In genomic region chr11:96604306-96604705, GRCm38 (mm10) we compare ENCODE assay signal across 16 mouse cellular contexts.
A peak's percentile ranks its signal among the peaks of the same experiment; 100 is the strongest.
DNase-seq lines count a peak whose midpoint lies in the region; ATAC-seq and TF ChIP-seq lines count a peak whose summit lies in the region.
"Had no signal": no experiment of that assay in that cellular context is flagged by ENCODE, and none has a peak within 500 bp of the region (broad histone marks: within the 10 kb centered on the region; RNA-seq: fewer than 3 reads in every experiment).

No protein-coding gene starts in this region.

- no peak overlapping the region for H3K4me3 ChIP-seq in kidney, adult 2 months (ENCODE audit: insufficient read depth, low read depth, low read length)
- no peak overlapping the region for H3K4me3 ChIP-seq in lung, embryonic 15.5 days
- no peak overlapping the region for H3K4me3 ChIP-seq in heart, embryonic 16.5 days (ENCODE audit: low read length)
- no peak overlapping the region for H3K4me3 ChIP-seq in stomach, embryonic 14.5 days (ENCODE audit: low read depth, low read length)
- H3K4me3 ChIP-seq: embryonic facial prominence, embryonic 15.5 days; forebrain, embryonic 12.5 days; midbrain, embryonic 10.5 days had no signal

- DNase-seq in kidney, adult 2 months = no peak
- DNase-seq in kidney, adult 11 months = no peak
- DNase-seq in lung, postnatal 14 days = no peak
- DNase-seq in layer of hippocampus, adult 18-20 months (ENCODE audit: low spot score in 2 of 2) = no peak
- no peak for DNase-seq in left cerebral cortex, adult 8-10 months (ENCODE audit: low spot score in 2 of 2)
- DNase-seq: adrenal gland, postnatal 14 days; cerebellum, adult 2 months; gastrocnemius, postnatal 36 days; thymus, postnatal 36 days had no signal

- no peak for TF ChIP-seq POLR2A in kidney, adult 2 months (IDR thresholded peaks at IDR 0.05; ENCODE audit: low read depth, low read length)

- no peaks in the 10 kb centered on the region for H3K27me3 ChIP-seq in kidney, adult 2 months (replicated peaks; ENCODE audit: control insufficient read depth, insufficient read depth, low read length)
- H3K27me3 ChIP-seq in lung, embryonic 15.5 days = no peaks in the 10 kb centered on the region
- peaks cover 5% of the 10 kb centered on the region; the same call in 1 of the 2 replicates for H3K27me3 ChIP-seq in heart, embryonic 16.5 days (ENCODE audit: control insufficient read depth, insufficient read depth, low read length)
- no peaks in the 10 kb centered on the region for H3K27me3 ChIP-seq in stomach, embryonic 14.5 days (ENCODE audit: control insufficient read depth, insufficient read depth, low read length)
- H3K27me3 ChIP-seq: forebrain, embryonic 12.5 days had no signal

- no peak for ATAC-seq in lung, embryonic 15.5 days (ENCODE audit: borderline replicate concordance, extremely low read depth, low FRiP score, low TSS enrichment)
- ATAC-seq in heart, embryonic 16.5 days (replicated peaks; ENCODE audit: extremely low read depth, insufficient read depth, low FRiP score) = 0 out of 2 replicates have a peak, but pooled peaks have one; percentile 45
- peak; percentile 42; the same call in 1 of the 2 replicates for ATAC-seq in stomach, embryonic 14.5 days (ENCODE audit: insufficient number of reproducible peaks, insufficient read depth, low FRiP score, low read depth)

- H3K36me3 ChIP-seq in kidney, adult 2 months (ENCODE audit: control insufficient read depth, insufficient read depth, low read length) = no peaks in the 10 kb centered on the region
- no peaks in the 10 kb centered on the region for H3K36me3 ChIP-seq in lung, embryonic 15.5 days
- H3K36me3 ChIP-seq in heart, embryonic 16.5 days (ENCODE audit: control insufficient read depth, insufficient read depth) = no peaks in the 10 kb centered on the region
- H3K36me3 ChIP-seq in stomach, embryonic 14.5 days (ENCODE audit: control insufficient read depth, insufficient read depth, low read length) = no peaks in the 10 kb centered on the region
- H3K36me3 ChIP-seq: embryonic facial prominence, embryonic 15.5 days; forebrain, embryonic 12.5 days; midbrain, embryonic 10.5 days had no signal

- H3K27ac ChIP-seq in kidney, adult 2 months (ENCODE audit: insufficient read depth, low read depth, low read length) = peak overlapping the region; percentile 16; the same call in 1 of the 2 replicates
- H3K27ac ChIP-seq in lung, embryonic 15.5 days = peak overlapping the region; percentile 76
- peak overlapping the region; percentile 56 for H3K27ac ChIP-seq in heart, embryonic 16.5 days (ENCODE audit: low read length)
- H3K27ac ChIP-seq in stomach, embryonic 14.5 days (ENCODE audit: low read length) = peak overlapping the region; percentile 69
- H3K27ac ChIP-seq: embryonic facial prominence, embryonic 15.5 days; forebrain, embryonic 12.5 days; hindbrain, embryonic 14.5 days; midbrain, embryonic 10.5 days had no signal

- 49% methylated on average over 6 of the region's 6 CpGs for WGBS in kidney, adult 2 months
- 13% methylated on average over 6 of the region's 6 CpGs for WGBS in lung, embryonic 15.5 days
- WGBS in heart, embryonic 16.5 days = 34% methylated on average over 6 of the region's 6 CpGs
- 27% methylated on average over 6 of the region's 6 CpGs for WGBS in stomach, embryonic 14.5 days

- no peaks in the 10 kb centered on the region for H3K9me3 ChIP-seq in lung, embryonic 15.5 days
- no peaks in the 10 kb centered on the region for H3K9me3 ChIP-seq in heart, embryonic 16.5 days (replicated peaks; ENCODE audit: control insufficient read depth, low read length)
- no peaks in the 10 kb centered on the region for H3K9me3 ChIP-seq in stomach, embryonic 14.5 days (ENCODE audit: control insufficient read depth, low read depth, low read length)
- H3K9me3 ChIP-seq: embryonic facial prominence, embryonic 15.5 days; forebrain, embryonic 12.5 days; midbrain, embryonic 10.5 days had no signal

- H3K4me1 ChIP-seq in kidney, adult 2 months (ENCODE audit: control insufficient read depth, insufficient read depth, low read length) = 0 out of 2 replicates have a peak, but pooled peaks cover 3% of the 10 kb centered on the region
- H3K4me1 ChIP-seq in lung, embryonic 15.5 days = peaks cover 25% of the 10 kb centered on the region
- H3K4me1 ChIP-seq in heart, embryonic 16.5 days (ENCODE audit: control insufficient read depth, insufficient read depth, low read length) = peaks cover 7% of the 10 kb centered on the region
- peaks cover 6% of the 10 kb centered on the region; the same call in 1 of the 2 replicates for H3K4me1 ChIP-seq in stomach, embryonic 14.5 days (ENCODE audit: control insufficient read depth, insufficient read depth, low read length)
- H3K4me1 ChIP-seq: embryonic facial prominence, embryonic 15.5 days; forebrain, embryonic 12.5 days had no signal

- no peak overlapping the region for H3K4me2 ChIP-seq in lung, embryonic 15.5 days
- H3K4me2 ChIP-seq in heart, embryonic 16.5 days (ENCODE audit: low read depth, low read length) = no peak overlapping the region
- H3K4me2 ChIP-seq in stomach, embryonic 14.5 days (replicated peaks; ENCODE audit: low read depth, low read length) = no peak overlapping the region
- H3K4me2 ChIP-seq: embryonic facial prominence, embryonic 15.5 days; forebrain, embryonic 12.5 days; hindbrain, embryonic 14.5 days had no signal

- no peak overlapping the region for H3K9ac ChIP-seq in lung, embryonic 15.5 days
- no peak overlapping the region for H3K9ac ChIP-seq in heart, embryonic 16.5 days (ENCODE audit: low read length)
- H3K9ac ChIP-seq in stomach, embryonic 14.5 days (replicated peaks; ENCODE audit: low read depth, low read length) = no peak overlapping the region
- H3K9ac ChIP-seq: embryonic facial prominence, embryonic 15.5 days; forebrain, embryonic 12.5 days; hindbrain, embryonic 14.5 days had no signal

- TF ChIP-seq CTCF in kidney, adult 2 months (conservative IDR thresholded peaks at IDR 0.05; ENCODE audit: insufficient read depth, insufficient read length, low read depth, low read length) = no peak

Comparison
In these comparisons a context has a peak if more than half of its experiments do, and no peak if none do; other contexts are left out.
1. H3K27ac ChIP-seq: peak in every context shown above with its lines; median percentile 76 in lung, embryonic 15.5 days; 69 in stomach, embryonic 14.5 days; 56 in heart, embryonic 16.5 days; 16 in kidney, adult 2 months.